Comparison of ENCODE assay signal across 16 mouse cellular contexts in genomic region chr12:112744211-112744610, GRCm38 (mm10). TPM values are rescaled to one million over a fixed set of nuclear protein-coding genes. Genes with fewer than 3 reads are reported as not detected.
DNase-seq lines count a peak whose midpoint lies in the region; ATAC-seq and TF ChIP-seq lines count a peak whose summit lies in the region.
"Had no signal": no experiment of that assay in that cellular context is flagged by ENCODE, and none has a peak within 500 bp of the region (broad histone marks: within the 10 kb centered on the region; RNA-seq: fewer than 3 reads in every experiment).

No protein-coding gene starts in this region.

- no peaks in the 10 kb centered on the region; the same call in 1 of the 2 replicates for H3K36me3 ChIP-seq in embryonic facial prominence, embryonic 11.5 days (replicated peaks; ENCODE audit: control insufficient read depth, insufficient read depth, low read depth, low read length)
- H3K36me3 ChIP-seq in embryonic facial prominence, embryonic 10.5 days (replicated peaks), result peaks cover 39% of the 10 kb centered on the region
- H3K36me3 ChIP-seq in CH12.LX (replicated peaks in 1 of 2; ENCODE audit: control insufficient read depth in 1 of 2, insufficient read depth in 1 of 2, low read length in 1 of 2), result peaks cover 9 to 37% of the 10 kb centered on the region in 2 experiments
- H3K36me3 ChIP-seq in hindbrain, embryonic 12.5 days, result peaks cover 41% of the 10 kb centered on the region

- H3K4me1 ChIP-seq in embryonic facial prominence, embryonic 11.5 days (ENCODE audit: control insufficient read depth, insufficient read depth, low read length), result peaks cover 4% of the 10 kb centered on the region; the same call in 1 of the 2 replicates
- peaks cover 50% of the 10 kb centered on the region for H3K4me1 ChIP-seq in embryonic facial prominence, embryonic 10.5 days
- H3K4me1 ChIP-seq in CH12.LX (ENCODE audit: control insufficient read depth in 1 of 2, insufficient read depth in 2 of 2), result peaks cover 28 to 57% of the 10 kb centered on the region in 2 experiments
- H3K4me1 ChIP-seq in hindbrain, embryonic 12.5 days, result peaks cover 18% of the 10 kb centered on the region

- in situ Hi-C loops in CH12.LX (cut with MboI; ENCODE audit: low pct_ligation_motif_present, low pct_unique_long_range_greater_than_20kb, low sequenced_read_pairs), result no loop called here

- no peak overlapping the region for H3K4me2 ChIP-seq in embryonic facial prominence, embryonic 11.5 days (ENCODE audit: low read depth, low read length)
- H3K4me2 ChIP-seq in CH12.LX (ENCODE audit: insufficient read depth, low read depth, poor library complexity, severe bottlenecking), result peak overlapping the region; percentile 19; the same call in 1 of the 2 replicates
- no peak overlapping the region for H3K4me2 ChIP-seq in hindbrain, embryonic 12.5 days (replicated peaks)
- H3K4me2 ChIP-seq: heart, embryonic 11.5 days; limb, embryonic 15.5 days had no signal

- no peak overlapping the region for H3K27ac ChIP-seq in embryonic facial prominence, embryonic 11.5 days (replicated peaks; ENCODE audit: low read depth, low read length)
- H3K27ac ChIP-seq in embryonic facial prominence, embryonic 10.5 days (replicated peaks), result no peak overlapping the region
- peak overlapping the region; percentile 78 for H3K27ac ChIP-seq in CH12.LX (ENCODE audit: insufficient read depth, low read depth)
- H3K27ac ChIP-seq in hindbrain, embryonic 12.5 days, result no peak overlapping the region
- H3K27ac ChIP-seq: limb, embryonic 15.5 days had no signal

- no peak for ATAC-seq in embryonic facial prominence, embryonic 11.5 days (replicated peaks; ENCODE audit: insufficient number of reproducible peaks, low FRiP score, low TSS enrichment, low read depth)
- ATAC-seq in hindbrain, embryonic 12.5 days (ENCODE audit: low FRiP score), result no peak
- ATAC-seq: Patski had no signal

- no peak for TF ChIP-seq RAD21 in CH12.LX (IDR thresholded peaks at IDR 0.05; ENCODE audit: low read depth, low read length)

- WGBS in embryonic facial prominence, embryonic 11.5 days, result 84% methylated on average over 8 of the region's 11 CpGs
- WGBS in embryonic facial prominence, embryonic 10.5 days, result 87% methylated on average over 11 of the region's 11 CpGs
- WGBS in hindbrain, embryonic 12.5 days, result 89% methylated on average over 11 of the region's 11 CpGs

- no peak for DNase-seq in embryonic facial prominence, embryonic 11.5 days (ENCODE audit: low spot score)
- no peak for DNase-seq in embryonic facial prominence, embryonic 10.5 days (ENCODE audit: low spot score)
- DNase-seq in kidney, adult 9 months, result peak; percentile 5
- no peak for DNase-seq in kidney, adult 11 months
- no peak for DNase-seq in CH12.LX (ENCODE audit: extremely low read depth)
- DNase-seq in layer of hippocampus, postnatal 36 days, result no peak
- no peak for DNase-seq in kidney, postnatal 14 days
- DNase-seq: adrenal gland, postnatal 36 days; lung, postnatal 36 days had no signal

- H3K4me3 ChIP-seq in embryonic facial prominence, embryonic 11.5 days (ENCODE audit: low read depth, low read length), result no peak overlapping the region
- H3K4me3 ChIP-seq in embryonic facial prominence, embryonic 10.5 days, result no peak overlapping the region
- peak overlapping the region; percentile 38 to 65 (median 63) for H3K4me3 ChIP-seq in CH12.LX (replicated peaks in 1 of 3; ENCODE audit: low read depth in 2 of 3, low read length in 2 of 3, poor library complexity in 1 of 3)
- no peak overlapping the region for H3K4me3 ChIP-seq in hindbrain, embryonic 12.5 days
- H3K4me3 ChIP-seq: layer of hippocampus, adult 2 months; limb, embryonic 15.5 days had no signal

- no peaks in the 10 kb centered on the region for H3K9me3 ChIP-seq in embryonic facial prominence, embryonic 11.5 days (replicated peaks; ENCODE audit: control insufficient read depth, low read length)
- H3K9me3 ChIP-seq in embryonic facial prominence, embryonic 10.5 days, result no peaks in the 10 kb centered on the region
- H3K9me3 ChIP-seq in CH12.LX (replicated peaks; ENCODE audit: low read length), result no peaks in the 10 kb centered on the region
- no peaks in the 10 kb centered on the region for H3K9me3 ChIP-seq in hindbrain, embryonic 12.5 days (replicated peaks)
- H3K9me3 ChIP-seq: limb, embryonic 15.5 days had no signal

- H3K79me2 ChIP-seq in CH12.LX (replicated peaks; ENCODE audit: control insufficient read depth, extremely low read depth, insufficient read depth, poor library complexity, severe bottlenecking), result no peaks in the 10 kb centered on the region

- TF ChIP-seq CTCF in CH12.LX (conservative IDR thresholded peaks at IDR 0.05 in 1 of 2, IDR thresholded peaks at IDR 0.05 in 1 of 2; ENCODE audit: low read depth in 2 of 2, low read length in 2 of 2), result no peak

- no peak for TF ChIP-seq EP300 in CH12.LX (IDR thresholded peaks at IDR 0.05; ENCODE audit: low read length)

- H3K9ac ChIP-seq in embryonic facial prominence, embryonic 11.5 days (replicated peaks; ENCODE audit: low read length), result peak overlapping the region; percentile 32; the same call in 1 of the 2 replicates
- peak overlapping the region; percentile 64 for H3K9ac ChIP-seq in CH12.LX (ENCODE audit: insufficient read depth, low read depth)
- H3K9ac ChIP-seq in hindbrain, embryonic 12.5 days, result peak overlapping the region; percentile 27; the same call in 1 of the 2 replicates
- H3K9ac ChIP-seq: limb, embryonic 15.5 days had no signal

- TF ChIP-seq POLR2A in CH12.LX (IDR thresholded peaks at IDR 0.05; ENCODE audit: low read depth, low read length), result no peak

- H3K27me3 ChIP-seq in embryonic facial prominence, embryonic 11.5 days (ENCODE audit: control insufficient read depth, insufficient read depth, low read length), result no peaks in the 10 kb centered on the region
- no peaks in the 10 kb centered on the region for H3K27me3 ChIP-seq in embryonic facial prominence, embryonic 10.5 days (replicated peaks; ENCODE audit: low read depth, poor library complexity, severe bottlenecking)
- no peaks in the 10 kb centered on the region for H3K27me3 ChIP-seq in CH12.LX (replicated peaks)
- no peaks in the 10 kb centered on the region for H3K27me3 ChIP-seq in hindbrain, embryonic 12.5 days
- H3K27me3 ChIP-seq: limb, embryonic 15.5 days; Patski had no signal

- dilution Hi-C loops in CH12.LX (cut with MboI; ENCODE audit: extremely low pct_ligation_motif_present, extremely low pct_unique_long_range_greater_than_20kb, low sequenced_read_pairs), result loop anchor here (10.0 kb wide), 1 partner anchor 71 kb away; no protein-coding TSS in a partner anchor

TF ChIP-seq in CH12.LX, 34 proteins besides CTCF, POLR2A, EP300 and RAD21:
- TF ChIP-seq IRF4 (IDR thresholded peaks at IDR 0.05; ENCODE audit: low read depth, low read length) (no peak), NELFE (IDR thresholded peaks at IDR 0.05; ENCODE audit: low read depth, low read length) (no peak), BHLHE40 (IDR thresholded peaks at IDR 0.05; ENCODE audit: low read depth, low read length) (no peak), ELF1 (IDR thresholded peaks at IDR 0.05; ENCODE audit: low read depth, low read length) (no peak), ZKSCAN1 (IDR thresholded peaks at IDR 0.05; ENCODE audit: borderline replicate concordance, low read depth, low read length) (no peak), NRF1 (IDR thresholded peaks at IDR 0.05; ENCODE audit: low read depth, low read length) (no peak)

RNA-seq across cellular contexts. Expression of gene Pld4, which starts 16.2 kb away (rescaled TPM):
- polyA plus RNA-seq in embryonic facial prominence, embryonic 11.5 days (2014; fragmentation: Nextera tagmentation; extraction: Ambion mirVana), result 3.4 and 6.5 TPM in 2 replicates
- polyA plus RNA-seq in embryonic facial prominence, embryonic 10.5 days (2016; fragmentation: Nextera tagmentation; extraction: Ambion mirVana), result 3.9 and 4.6 TPM in 2 replicates
- total RNA-seq in CH12.LX (2012; rRNA removed), result 149 and 155 TPM in 2 replicates
- 112 and 117 TPM in 2 replicates for total RNA-seq in CH12.LX (2014; rRNA removed)
- polyA plus RNA-seq in CH12.LX (2012; ENCODE audit: insufficient read length, low read depth), result 196 and 226 TPM in 2 replicates
- polyA plus RNA-seq in hindbrain, embryonic 12.5 days (2016; fragmentation: Nextera tagmentation; extraction: Ambion mirVana), result 5.0 and 5.4 TPM in 2 replicates
- total RNA-seq in layer of hippocampus, postnatal 36 days (2021), result 1 to 10 TPM; 8.7 to 9.4 TPM
- polyA plus RNA-seq: C2C12 had no signal

RNA-seq across cellular contexts. Expression of gene Cep170b, which starts 24.0 kb away (rescaled TPM):
- 5.3 and 8.0 TPM in 2 replicates for polyA plus RNA-seq in embryonic facial prominence, embryonic 11.5 days (2014; fragmentation: Nextera tagmentation; extraction: Ambion mirVana)
- 9.7 and 10.6 TPM in 2 replicates for polyA plus RNA-seq in embryonic facial prominence, embryonic 10.5 days (2016; fragmentation: Nextera tagmentation; extraction: Ambion mirVana)
- total RNA-seq in CH12.LX (2012; rRNA removed) (30.6 and 39.1 TPM in 2 replicates), CH12.LX (2014; rRNA removed) (44.4 and 48.1 TPM in 2 replicates)
- 44.4 and 63.1 TPM in 2 replicates for polyA plus RNA-seq in CH12.LX (2012; ENCODE audit: insufficient read length, low read depth)
- polyA plus RNA-seq in hindbrain, embryonic 12.5 days (2016; fragmentation: Nextera tagmentation; extraction: Ambion mirVana), result 28.3 and 28.5 TPM in 2 replicates
- 100 to 1,000 TPM; 171 to 189 TPM for total RNA-seq in layer of hippocampus, postnatal 36 days (2021)

RNA-seq across cellular contexts. Expression of gene Ahnak2, which starts 58.2 kb away (rescaled TPM):
- polyA plus RNA-seq in embryonic facial prominence, embryonic 11.5 days (2014; fragmentation: Nextera tagmentation; extraction: Ambion mirVana), result 0.13 and 0.18 TPM in 2 replicates
- 0.04 and 0.20 TPM in 2 replicates for polyA plus RNA-seq in embryonic facial prominence, embryonic 10.5 days (2016; fragmentation: Nextera tagmentation; extraction: Ambion mirVana)
- total RNA-seq in CH12.LX (2012; rRNA removed), result 16.2 and 27.7 TPM in 2 replicates
- total RNA-seq in CH12.LX (2014; rRNA removed), result 2.0 and 3.1 TPM in 2 replicates
- 14.4 and 14.6 TPM in 2 replicates for polyA plus RNA-seq in CH12.LX (2012; ENCODE audit: insufficient read length, low read depth)
- 0.48 and 0.64 TPM in 2 replicates for polyA plus RNA-seq in hindbrain, embryonic 12.5 days (2016; fragmentation: Nextera tagmentation; extraction: Ambion mirVana)
- total RNA-seq in layer of hippocampus, postnatal 36 days (2021), result 1 to 10 TPM; 2.8 to 2.9 TPM
- total RNA-seq: common myeloid progenitor, adult 5-6 weeks had no signal

Comparison
In these comparisons a context has a peak if more than half of its experiments do, and no peak if none do; other contexts are left out.
1. H3K4me3 ChIP-seq: peak in CH12.LX (3 of 3); none in embryonic facial prominence, embryonic 11.5 days (single experiment), embryonic facial prominence, embryonic 10.5 days (single experiment) and hindbrain, embryonic 12.5 days (single experiment).
2. RNA of gene Pld4, which starts 16.2 kb away (polyA plus RNA-seq): 196 to 226 TPM in CH12.LX; 5.0 to 5.4 TPM in hindbrain, embryonic 12.5 days, 3.9 to 4.6 TPM in embryonic facial prominence, embryonic 10.5 days and 3.4 to 6.5 TPM in embryonic facial prominence, embryonic 11.5 days; every median in the first group is over 10 times any median in the second.
3. Peak in every context shown above with its lines, with median percentiles within 50 percentile points of each other: H3K9ac ChIP-seq.